Mouse (Mus musculus): ENCODE data around the gene Ankrd13d. TPM values are rescaled to one million over a fixed set of nuclear protein-coding genes. Genes with fewer than 3 reads are reported as not detected.
A peak's percentile ranks its signal among the peaks of the same experiment; 100 is the strongest.

Ankrd13d gene
- total and polyA plus RNA-seq, 3 experiments = 0.96 to 2.6 TPM; not detected in 1

DNA sequence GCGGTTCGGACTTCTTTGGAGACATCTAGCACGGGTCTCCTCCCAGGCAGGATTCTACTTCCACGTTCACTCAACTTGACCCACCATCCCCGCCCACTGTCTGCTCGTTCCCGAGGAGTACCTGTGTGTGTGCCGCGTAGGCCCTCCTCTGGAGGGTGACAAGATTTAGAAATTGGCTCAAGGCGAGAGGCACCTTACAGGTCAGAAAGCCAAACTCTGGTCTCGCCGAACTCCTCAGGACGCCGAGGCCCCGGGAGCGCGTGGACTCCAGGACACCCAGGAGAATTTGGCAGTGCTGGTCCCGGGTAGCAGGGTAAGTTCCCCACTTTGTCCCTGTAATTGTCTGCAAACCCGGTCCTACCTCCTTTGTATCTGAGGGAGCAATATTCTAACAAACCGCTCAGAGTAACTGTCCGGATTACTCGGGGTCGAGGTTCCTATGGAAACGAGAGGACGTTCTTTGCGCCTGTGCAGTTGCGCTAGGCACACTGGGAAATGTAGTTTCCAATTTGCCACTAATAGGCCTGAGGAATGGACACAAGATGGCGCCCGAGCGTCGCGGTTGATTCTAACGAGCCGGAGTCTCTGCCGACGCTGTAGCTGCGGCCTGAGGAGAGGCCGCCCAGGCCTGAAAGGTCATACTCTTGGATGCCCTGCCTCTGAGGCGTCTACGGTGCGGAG lies 25.6 kb downstream of the Ankrd13d start (continued):
- TF ChIP-seq MXI1 (IDR thresholded peaks at IDR 0.05; ENCODE audit: low read depth, low read length) (peak; percentile 87), EP300 (IDR thresholded peaks at IDR 0.05; ENCODE audit: low read depth in 1 of 2, low read length in 2 of 2) (no peak), GABPA (IDR thresholded peaks at IDR 0.05; ENCODE audit: low read depth, low read length) (no peak), USF2 (IDR thresholded peaks at IDR 0.05; ENCODE audit: borderline replicate concordance in 1 of 2, insufficient read depth in 1 of 2, low read depth in 1 of 2, low read length in 2 of 2) (no peak), NRF1 (IDR thresholded peaks at IDR 0.05; ENCODE audit: insufficient read depth, low read depth, low read length, poor library complexity, severe bottlenecking) (peak; percentile 92), ZMIZ1 (IDR thresholded peaks at IDR 0.05; ENCODE audit: low read depth, low read length) (no peak), ETS1 (IDR thresholded peaks at IDR 0.05; ENCODE audit: low read depth, low read length) (no peak; the same call in 1 of the 2 replicates), CHD2 (IDR thresholded peaks at IDR 0.05; ENCODE audit: low read length) (no peak), MAFK (IDR thresholded peaks at IDR 0.05; ENCODE audit: borderline replicate concordance, low read depth, low read length) (no peak), CTCF (IDR thresholded peaks at IDR 0.05 in 2 of 3, conservative IDR thresholded peaks at IDR 0.05 in 1 of 3; ENCODE audit: control insufficient read depth in 1 of 3, insufficient read depth in 1 of 3, low read depth in 2 of 3, low read length in 3 of 3, poor library complexity in 1 of 3, severe bottlenecking in 1 of 3) (peak; percentile 74 to 100 (median 91)), POLR2AphosphoS5 (IDR thresholded peaks at IDR 0.05; ENCODE audit: borderline replicate concordance, low read depth, low read length) (no peak), BHLHE40 (IDR thresholded peaks at IDR 0.05; ENCODE audit: borderline replicate concordance, low read depth, low read length) (peak; percentile 55; the same call in 1 of the 2 replicates), MYB (IDR thresholded peaks at IDR 0.05; ENCODE audit: low read depth, low read length) (no peak), E2F4 (IDR thresholded peaks at IDR 0.05; ENCODE audit: borderline replicate concordance, low read depth, low read length) (no peak), TBP (IDR thresholded peaks at IDR 0.05; ENCODE audit: low read depth, low read length) (peak; percentile 82), ZKSCAN1 (IDR thresholded peaks at IDR 0.05; ENCODE audit: low read depth, low read length) (no peak), TAL1 (IDR thresholded peaks at IDR 0.05; ENCODE audit: low read length) (no peak), TCF12 (IDR thresholded peaks at IDR 0.05; ENCODE audit: low read depth, low read length) (peak; percentile 58), UBTF (IDR thresholded peaks at IDR 0.05; ENCODE audit: borderline replicate concordance, insufficient read depth, low read depth, low read length) (no peak), USF1 (IDR thresholded peaks at IDR 0.05; ENCODE audit: low read depth, low read length) (0 out of 2 replicates have a peak, but pooled peaks have one; percentile 5), POLR2AphosphoS2 (IDR thresholded peaks at IDR 0.05; ENCODE audit: low read length) (no peak)

DNA sequence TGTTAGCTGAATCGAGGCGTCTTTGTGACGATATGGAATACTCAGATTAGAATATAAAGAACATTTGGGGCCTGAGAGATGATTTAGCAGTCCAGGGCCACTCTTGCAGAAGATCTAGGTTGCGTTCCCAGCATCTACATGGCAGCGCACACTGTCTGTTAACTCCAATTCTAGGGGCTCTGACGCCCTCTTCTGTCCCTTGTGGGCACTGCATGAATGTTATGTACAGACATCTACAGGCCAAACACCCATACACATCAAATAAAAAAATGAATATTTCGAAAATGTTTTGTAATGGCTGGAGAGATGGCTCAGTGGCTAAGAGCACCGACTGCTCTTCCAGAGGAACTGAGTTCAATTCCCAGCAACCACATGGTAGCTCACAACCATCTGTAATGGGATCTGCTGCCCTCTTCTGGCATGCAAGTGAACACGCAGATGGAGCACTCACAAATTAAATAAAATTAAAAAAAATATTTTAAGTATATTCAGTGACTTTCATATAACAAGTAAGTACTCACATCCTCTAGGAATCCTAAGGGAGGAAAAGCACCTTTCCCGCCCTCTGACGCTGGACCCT lies 27.3 kb downstream of the Ankrd13d start:
- Histone ChIP-seq H3K36me3 (ENCODE audit: control insufficient read depth in 1 of 2, insufficient read depth in 2 of 2, low read length in 2 of 2) (peaks cover 0 to 3% of the 10 kb centered on the region in 2 experiments; a peak in 1 of 4 replicates), H3K9ac (ENCODE audit: control insufficient read depth, low read depth, low read length, poor library complexity, severe bottlenecking) (no peak overlapping the region), H3K27me3 (ENCODE audit: control insufficient read depth in 1 of 2, insufficient read depth in 2 of 2, low read length in 2 of 2) (no peaks in the 10 kb centered on the region), H3K9me3 (replicated peaks; ENCODE audit: insufficient read depth, low read length) (no peaks in the 10 kb centered on the region), H3K4me3 (ENCODE audit: control insufficient read depth in 1 of 2, insufficient read depth in 1 of 2, low read depth in 2 of 2, low read length in 2 of 2) (no peak overlapping the region), H3K79me2 (ENCODE audit: control insufficient read depth, insufficient read depth, low read length, poor library complexity) (peaks cover 3% of the 10 kb centered on the region; the same call in 1 of the 2 replicates), H3K4me1 (ENCODE audit: control insufficient read depth in 1 of 2, insufficient read depth in 2 of 2, low read length in 2 of 2) (peaks cover 2 to 4% of the 10 kb centered on the region in 2 experiments; a peak in 3 of 4 replicates), H3K27ac (ENCODE audit: control insufficient read depth, low read depth, low read length) (no peak overlapping the region)
- DNase-seq (ENCODE audit: low read depth, low spot score) = peak; percentile 67
- peak; percentile 43; the same call in 1 of the 2 replicates for TF ChIP-seq ZC3H11A (IDR thresholded peaks at IDR 0.05; ENCODE audit: low read depth, low read length)
- peak; percentile 54 to 61 (median 55) for TF ChIP-seq CTCF (IDR thresholded peaks at IDR 0.05 in 2 of 3, conservative IDR thresholded peaks at IDR 0.05 in 1 of 3; ENCODE audit: control insufficient read depth in 1 of 3, insufficient read depth in 1 of 3, low read depth in 2 of 3, low read length in 3 of 3, poor library complexity in 1 of 3, severe bottlenecking in 1 of 3)
- TF ChIP-seq MXI1 (IDR thresholded peaks at IDR 0.05; ENCODE audit: low read depth, low read length) = peak; percentile 24; the same call in 1 of the 2 replicates
- TF ChIP-seq RCOR1 (IDR thresholded peaks at IDR 0.05; ENCODE audit: low read depth, low read length) = no peak
- no peak for TF ChIP-seq MAZ (IDR thresholded peaks at IDR 0.05; ENCODE audit: low read depth, low read length)
- no peak for TF ChIP-seq TAL1 (IDR thresholded peaks at IDR 0.05; ENCODE audit: low read length)
- TF ChIP-seq MAFK (IDR thresholded peaks at IDR 0.05; ENCODE audit: borderline replicate concordance, low read depth, low read length) = no peak
- no peak for TF ChIP-seq USF2 (IDR thresholded peaks at IDR 0.05; ENCODE audit: borderline replicate concordance in 1 of 2, insufficient read depth in 1 of 2, low read depth in 1 of 2, low read length in 2 of 2)
- peak; percentile 27; the same call in 1 of the 2 replicates for TF ChIP-seq SIN3A (IDR thresholded peaks at IDR 0.05; ENCODE audit: low read length)
- TF ChIP-seq RAD21 (IDR thresholded peaks at IDR 0.05; ENCODE audit: low read depth, low read length) = peak; percentile 40; the same call in 1 of the 2 replicates
- peak; percentile 86 for TF ChIP-seq MYC (IDR thresholded peaks at IDR 0.05; ENCODE audit: low read depth, low read length)
- TF ChIP-seq BHLHE40 (IDR thresholded peaks at IDR 0.05; ENCODE audit: borderline replicate concordance, low read depth, low read length) = no peak
- peak; percentile 51; the same call in 1 of the 2 replicates for TF ChIP-seq ZNF384 (IDR thresholded peaks at IDR 0.05; ENCODE audit: low read depth, low read length)
- peak; percentile 56 for TF ChIP-seq SMC3 (IDR thresholded peaks at IDR 0.05; ENCODE audit: low read depth, low read length)
- TF ChIP-seq HCFC1 (IDR thresholded peaks at IDR 0.05; ENCODE audit: low read depth, low read length) = 0 out of 2 replicates have a peak, but pooled peaks have one; percentile 22
